Mouse (Mus musculus) embryo, embryonic 11 days (tissue): Measurements from ENCODE around the gene Itga2.

Experiments
- DNase-seq: peaks from one replicate; pipeline ENCODE4 v3.0.0-alpha.2; 2015

Gene Itga2

GRCm38 (mm10) chr13:114931775-114932294, at the start of gene Itga2:
Itga2 (minus strand) TSS chr13:114932100.
- DNase-seq: peak; percentile 79

GRCm38 (mm10) chr13:114980831-114981419, 49.0 kb upstream of the Itga2 start:
- peak; percentile 58 for DNase-seq

- DNase-seq: no peak
Observed at GRCm38 (mm10) chr13:114974484-114975042, 42.7 kb upstream of the Itga2 start.

GRCm38 (mm10) chr13:114971905-114972304, 40.0 kb upstream of the Itga2 start:
- DNase-seq: no peak

- DNase-seq: peak; percentile 83
Observed at GRCm38 (mm10) chr13:114964233-114964632, 32.3 kb upstream of the Itga2 start.

- no peak for DNase-seq
Observed at GRCm38 (mm10) chr13:114954516-114954915, 22.6 kb upstream of the Itga2 start.

- DNase-seq: no peak
Observed at GRCm38 (mm10) chr13:114933541-114933940, 1.6 kb upstream of the Itga2 start.

- DNase-seq: peak; percentile 45
Observed at GRCm38 (mm10) chr13:114930996-114931649, 777 bp downstream of the Itga2 start.

GRCm38 (mm10) chr13:114924785-114925184, 7.1 kb downstream of the Itga2 start:
- no peak for DNase-seq

- peak; percentile 61 for DNase-seq
Observed at GRCm38 (mm10) chr13:114923331-114923730, 8.6 kb downstream of the Itga2 start.

GRCm38 (mm10) chr13:114915767-114916166, 16.1 kb downstream of the Itga2 start:
- no peak for DNase-seq

- DNase-seq: no peak
Observed at GRCm38 (mm10) chr13:114914963-114915362, 16.9 kb downstream of the Itga2 start.

GRCm38 (mm10) chr13:114914559-114914958, 17.3 kb downstream of the Itga2 start:
- DNase-seq: no peak

GRCm38 (mm10) chr13:114910629-114911028, 21.3 kb downstream of the Itga2 start:
- DNase-seq: no peak

- DNase-seq: no peak
Observed at GRCm38 (mm10) chr13:114909514-114909913, 22.4 kb downstream of the Itga2 start.

GRCm38 (mm10) chr13:114907876-114908275, 24.0 kb downstream of the Itga2 start:
- DNase-seq: no peak

- peak; percentile 36 for DNase-seq
Observed at GRCm38 (mm10) chr13:114896751-114897386, 35.0 kb downstream of the Itga2 start.

GRCm38 (mm10) chr13:114895896-114896295, 36.0 kb downstream of the Itga2 start:
- DNase-seq: peak; percentile 10

- no peak for DNase-seq
Observed at GRCm38 (mm10) chr13:114894718-114895117, 37.2 kb downstream of the Itga2 start.

- DNase-seq: no peak
Observed at GRCm38 (mm10) chr13:114891655-114892054, 40.2 kb downstream of the Itga2 start.

- DNase-seq: no peak
Observed at GRCm38 (mm10) chr13:114887695-114888094, 44.2 kb downstream of the Itga2 start.

- no peak for DNase-seq
Observed at GRCm38 (mm10) chr13:114887293-114887692, 44.6 kb downstream of the Itga2 start.

- peak; percentile 11 for DNase-seq
Observed at GRCm38 (mm10) chr13:114885171-114885570, 46.7 kb downstream of the Itga2 start.

- no peak for DNase-seq
Observed at GRCm38 (mm10) chr13:114878667-114879066, 53.2 kb downstream of the Itga2 start.
